7 mouse cellular contexts compared by ENCODE assay signal in the genomic region with DNA sequence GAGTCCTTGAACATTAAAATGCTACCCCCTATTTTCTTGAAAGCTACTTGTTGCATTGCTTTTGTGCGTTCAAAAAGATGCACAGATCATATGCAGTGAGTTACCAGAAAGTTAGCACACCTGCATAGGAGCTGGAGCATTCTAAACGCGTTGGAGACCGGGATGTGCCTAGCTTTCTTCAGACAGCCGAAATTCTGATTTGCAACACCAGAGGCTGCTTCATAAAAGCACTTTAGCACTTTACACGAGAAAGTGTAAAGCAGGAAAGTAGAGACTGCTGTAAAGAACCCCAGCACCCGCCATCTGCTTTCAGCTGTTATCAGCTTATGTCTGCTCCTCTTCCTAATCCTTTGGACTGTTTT. TPM values are rescaled to one million over a fixed set of nuclear protein-coding genes. Genes with fewer than 3 reads are reported as not detected.
DNase-seq lines count a peak whose midpoint lies in the region; ATAC-seq lines count a peak whose summit lies in the region.

No protein-coding gene starts in this region.

- peak overlapping the region; percentile 55 for H3K9ac ChIP-seq in forebrain, embryonic 12.5 days
- peak overlapping the region; percentile 58 for H3K9ac ChIP-seq in liver, embryonic 12.5 days
- H3K9ac ChIP-seq in stomach, embryonic 16.5 days (ENCODE audit: low read length) = peak overlapping the region; percentile 70

- H3K9me3 ChIP-seq in forebrain, embryonic 12.5 days = no peaks in the 10 kb centered on the region
- no peaks in the 10 kb centered on the region for H3K9me3 ChIP-seq in liver, embryonic 12.5 days (replicated peaks)
- H3K9me3 ChIP-seq in stomach, embryonic 16.5 days (replicated peaks; ENCODE audit: control insufficient read depth, low read length) = no peaks in the 10 kb centered on the region

- peak overlapping the region; percentile 59 for H3K4me2 ChIP-seq in forebrain, embryonic 12.5 days
- peak overlapping the region; percentile 79 for H3K4me2 ChIP-seq in liver, embryonic 12.5 days
- peak overlapping the region; percentile 66 for H3K4me2 ChIP-seq in stomach, embryonic 16.5 days (ENCODE audit: low read depth, low read length)

- peak; percentile 57 for DNase-seq in retina, adult 2 months (ENCODE audit: low read depth, low spot score)
- DNase-seq in retina, postnatal 1 day = no peak
- no peak for DNase-seq in embryo, embryonic 10 days (ENCODE audit: low spot score)
- no peak for DNase-seq in adipocyte (ENCODE audit: low spot score)

- ATAC-seq in forebrain, embryonic 12.5 days (ENCODE audit: low FRiP score) = peak; percentile 8; the same call in 1 of the 2 replicates
- no peak for ATAC-seq in liver, embryonic 12.5 days
- ATAC-seq in stomach, embryonic 16.5 days (ENCODE audit: insufficient read depth, low FRiP score) = no peak; the same call in 1 of the 2 replicates

- no peaks in the 10 kb centered on the region for H3K27me3 ChIP-seq in forebrain, embryonic 12.5 days
- H3K27me3 ChIP-seq in liver, embryonic 12.5 days (replicated peaks) = no peaks in the 10 kb centered on the region
- H3K27me3 ChIP-seq in stomach, embryonic 16.5 days (ENCODE audit: control insufficient read depth, insufficient read depth, low read length) = no peaks in the 10 kb centered on the region

- H3K4me1 ChIP-seq in forebrain, embryonic 12.5 days = no peaks in the 10 kb centered on the region
- peaks cover 21% of the 10 kb centered on the region for H3K4me1 ChIP-seq in liver, embryonic 12.5 days
- 0 out of 2 replicates have a peak, but pooled peaks cover 4% of the 10 kb centered on the region for H3K4me1 ChIP-seq in stomach, embryonic 16.5 days (ENCODE audit: control insufficient read depth, insufficient read depth, low read length)

- peaks cover 21% of the 10 kb centered on the region for H3K36me3 ChIP-seq in forebrain, embryonic 12.5 days (replicated peaks)
- H3K36me3 ChIP-seq in liver, embryonic 12.5 days = peaks cover 62% of the 10 kb centered on the region
- H3K36me3 ChIP-seq in stomach, embryonic 16.5 days (ENCODE audit: control insufficient read depth, insufficient read depth, low read length) = no peaks in the 10 kb centered on the region; the same call in 1 of the 2 replicates

- H3K4me3 ChIP-seq in forebrain, embryonic 12.5 days (replicated peaks) = peak overlapping the region; percentile 42
- H3K4me3 ChIP-seq in liver, embryonic 12.5 days = peak overlapping the region; percentile 52
- peak overlapping the region; percentile 53 for H3K4me3 ChIP-seq in stomach, embryonic 16.5 days (replicated peaks; ENCODE audit: low read length)

- WGBS in forebrain, embryonic 12.5 days = 15% methylated on average over 7 of the region's 7 CpGs
- WGBS in liver, embryonic 12.5 days (ENCODE audit: insufficient replicate concordance) = 17% methylated on average over 7 of the region's 7 CpGs
- WGBS in stomach, embryonic 16.5 days = 5% methylated on average over 7 of the region's 7 CpGs

- H3K27ac ChIP-seq in forebrain, embryonic 12.5 days = peak overlapping the region; percentile 78
- H3K27ac ChIP-seq in liver, embryonic 12.5 days = peak overlapping the region; percentile 84
- peak overlapping the region; percentile 86 for H3K27ac ChIP-seq in stomach, embryonic 16.5 days (ENCODE audit: low read length)

RNA-seq across cellular contexts. Expression of gene Mrps27, which starts 8.9 kb away (rescaled TPM):
- polyA plus RNA-seq in forebrain, embryonic 12.5 days (2016; fragmentation: Nextera tagmentation; extraction: Ambion mirVana) = 49.9 and 52.6 TPM in 2 replicates
- 43.7 and 44.3 TPM in 2 replicates for polyA plus RNA-seq in liver, embryonic 12.5 days (2016; fragmentation: Nextera tagmentation; extraction: Ambion mirVana)
- polyA plus RNA-seq in stomach, embryonic 16.5 days (2015; fragmentation: Nextera tagmentation; extraction: Ambion mirVana) = 56.1 and 56.4 TPM in 2 replicates

RNA-seq across cellular contexts. Expression of gene Ptcd2, which starts 9.0 kb away (rescaled TPM):
- 47.6 and 48.0 TPM in 2 replicates for polyA plus RNA-seq in forebrain, embryonic 12.5 days (2016; fragmentation: Nextera tagmentation; extraction: Ambion mirVana)
- polyA plus RNA-seq in liver, embryonic 12.5 days (2016; fragmentation: Nextera tagmentation; extraction: Ambion mirVana) = 44.6 and 46.8 TPM in 2 replicates
- polyA plus RNA-seq in stomach, embryonic 16.5 days (2015; fragmentation: Nextera tagmentation; extraction: Ambion mirVana) = 46.6 and 46.9 TPM in 2 replicates
